Mouse (Mus musculus): ENCODE data around the gene Oat.

Oat gene

GRCm38 (mm10) chr7:132576116-132576650 is at the start of gene Oat:
Gene Oat, minus strand, starts transcription at chr7:132576398.
- peak; percentile 96 for DNase-seq

- no peak for DNase-seq
Measured at GRCm38 (mm10) chr7:132624161-132624560, 48.0 kb upstream of the Oat start.

- DNase-seq: no peak
Measured at GRCm38 (mm10) chr7:132619975-132620918, 44.0 kb upstream of the Oat start.

GRCm38 (mm10) chr7:132619549-132619948 is 43.4 kb upstream of the Oat start:
- no peak for DNase-seq

GRCm38 (mm10) chr7:132617021-132617564 is 40.9 kb upstream of the Oat start:
- no peak for DNase-seq

GRCm38 (mm10) chr7:132616391-132616790 is 40.2 kb upstream of the Oat start:
- no peak for DNase-seq

- no peak for DNase-seq
Measured at GRCm38 (mm10) chr7:132615346-132615745, 39.1 kb upstream of the Oat start.

- no peak for DNase-seq
Measured at GRCm38 (mm10) chr7:132611530-132611929, 35.3 kb upstream of the Oat start.

- peak; percentile 79 for DNase-seq
Measured at GRCm38 (mm10) chr7:132610468-132611318, 34.5 kb upstream of the Oat start, which contains the start of gene Lhpp. Gene Lhpp, plus strand, starts transcription at chr7:132610638.

GRCm38 (mm10) chr7:132608316-132609020 is 32.3 kb upstream of the Oat start:
- no peak for DNase-seq

- DNase-seq: peak; percentile 24
Measured at GRCm38 (mm10) chr7:132605689-132606088, 29.5 kb upstream of the Oat start.

GRCm38 (mm10) chr7:132604720-132605119 is 28.5 kb upstream of the Oat start:
- no peak for DNase-seq

- DNase-seq: no peak
Measured at GRCm38 (mm10) chr7:132600926-132601325, 24.7 kb upstream of the Oat start.

- no peak for DNase-seq
Measured at GRCm38 (mm10) chr7:132600026-132600425, 23.8 kb upstream of the Oat start.

- no peak for DNase-seq
Measured at GRCm38 (mm10) chr7:132599071-132599975, 23.1 kb upstream of the Oat start, which contains the start of gene Nkx1-2. Gene Nkx1-2, minus strand, starts transcription at chr7:132599637.

- DNase-seq: no peak
Measured at GRCm38 (mm10) chr7:132597251-132598041, 21.2 kb upstream of the Oat start.

- DNase-seq: no peak
Measured at GRCm38 (mm10) chr7:132596557-132597250, 20.5 kb upstream of the Oat start.

- no peak for DNase-seq
Measured at GRCm38 (mm10) chr7:132595787-132596186, 19.6 kb upstream of the Oat start.

- DNase-seq: no peak
Measured at GRCm38 (mm10) chr7:132594325-132594724, 18.1 kb upstream of the Oat start.

- no peak for DNase-seq
Measured at GRCm38 (mm10) chr7:132593762-132594161, 17.6 kb upstream of the Oat start.

Data from layer of hippocampus, adult 9-11 months (tissue).